Mouse (Mus musculus) heart, adult 9 months (tissue): ENCODE results near the gene Cldn17.

ENCODE experiments used
- DNase-seq, 2 experiments: peaks; one replicate each; pipeline ENCODE4 v3.0.0; 2022; ENCODE audit warnings: low spot score in 2 of 2

The Cldn17 gene

DNA sequence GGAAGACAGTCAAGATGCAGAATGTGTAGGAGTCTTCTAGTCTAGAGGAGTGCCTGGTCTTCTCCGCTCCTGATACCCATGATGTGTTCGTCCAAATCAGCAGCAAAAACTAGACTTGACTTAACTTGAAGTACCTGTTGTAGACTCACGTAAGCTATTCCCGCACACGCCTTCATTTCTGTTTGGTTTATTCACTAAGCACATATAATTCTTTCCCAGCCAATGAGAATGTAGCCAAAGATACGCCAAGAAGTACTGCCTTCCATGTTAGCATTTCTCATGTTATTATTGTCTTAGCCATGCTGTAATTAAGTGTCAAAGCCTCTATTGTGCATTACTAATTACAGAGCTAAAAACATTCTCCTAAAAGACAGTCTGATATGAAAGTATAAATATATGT is at the start of gene Cldn17:
Gene Cldn17, minus strand, starts transcription at position 101 of the 400 bp plus-strand sequence.
- DNase-seq: no peak

DNA sequence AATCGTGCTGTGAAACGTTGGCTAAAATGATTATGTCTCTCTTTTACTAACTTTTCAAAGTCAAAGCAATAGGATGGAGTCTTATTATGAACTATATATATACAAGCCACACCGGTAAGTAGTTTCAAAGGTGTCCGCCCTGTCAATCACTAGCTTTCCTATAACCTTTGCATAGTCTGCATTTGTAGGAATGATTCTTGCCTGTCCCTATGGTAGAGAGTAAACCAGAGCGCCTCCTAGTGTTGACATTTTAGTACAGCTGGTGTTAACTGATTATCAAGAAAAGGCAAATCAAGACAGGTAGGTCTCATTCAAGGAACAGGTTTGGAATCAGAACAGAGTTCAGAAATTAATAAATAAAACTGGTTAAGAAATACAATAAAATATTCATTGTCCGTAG is 35.7 kb upstream of the Cldn17 start:
- DNase-seq: no peak

DNA sequence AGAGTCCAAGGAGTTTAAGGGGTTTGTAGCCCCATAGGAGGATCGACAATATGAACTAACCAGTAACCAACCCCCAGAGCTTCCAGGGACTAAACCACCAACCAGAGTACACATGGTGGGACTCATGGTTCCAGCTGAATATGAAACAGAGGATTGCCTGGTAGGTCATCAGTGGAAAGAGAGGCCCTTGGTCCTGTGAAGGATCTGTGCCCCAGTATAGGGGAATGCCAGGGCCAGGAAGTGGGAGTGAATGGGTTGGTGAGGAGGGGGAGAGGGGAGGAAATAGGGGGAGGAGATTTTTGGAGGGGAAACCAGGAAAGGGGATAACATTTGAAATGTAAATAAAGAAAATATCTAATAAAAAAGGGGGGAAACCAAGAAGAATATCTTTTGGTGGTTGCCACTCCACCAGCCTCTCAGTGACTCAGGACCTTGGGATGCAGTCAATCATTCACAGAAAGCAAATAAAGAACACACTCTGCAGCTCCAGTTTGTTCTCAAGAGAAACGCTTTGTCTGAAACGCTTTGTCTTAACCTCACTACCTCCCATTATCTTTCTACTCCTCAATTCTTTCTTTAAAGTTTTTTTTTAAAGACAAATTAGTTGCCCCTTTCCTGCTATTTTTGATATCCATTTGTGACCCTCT is 33.2 kb upstream of the Cldn17 start:
- no peak for DNase-seq

DNA sequence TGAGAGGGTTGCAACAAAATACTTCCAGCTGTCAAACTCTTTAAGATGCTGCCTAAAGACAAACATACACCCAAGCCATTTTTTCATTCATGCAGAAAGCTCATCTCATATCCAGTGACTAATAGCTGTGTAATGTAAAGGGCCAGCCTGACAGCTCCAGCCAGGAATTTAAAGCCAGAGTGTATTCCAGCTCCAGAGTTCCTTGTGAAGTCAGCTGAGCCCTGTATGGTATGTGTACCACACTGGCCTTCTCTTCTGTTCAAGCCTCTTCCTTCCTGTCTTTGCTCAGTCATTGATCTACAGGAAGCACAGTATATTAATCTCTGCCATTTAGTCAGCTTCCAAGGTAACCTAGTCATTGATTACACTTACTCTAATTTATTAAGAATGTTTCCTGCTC is 4.6 kb upstream of the Cldn17 start:
- no peak for DNase-seq

DNA sequence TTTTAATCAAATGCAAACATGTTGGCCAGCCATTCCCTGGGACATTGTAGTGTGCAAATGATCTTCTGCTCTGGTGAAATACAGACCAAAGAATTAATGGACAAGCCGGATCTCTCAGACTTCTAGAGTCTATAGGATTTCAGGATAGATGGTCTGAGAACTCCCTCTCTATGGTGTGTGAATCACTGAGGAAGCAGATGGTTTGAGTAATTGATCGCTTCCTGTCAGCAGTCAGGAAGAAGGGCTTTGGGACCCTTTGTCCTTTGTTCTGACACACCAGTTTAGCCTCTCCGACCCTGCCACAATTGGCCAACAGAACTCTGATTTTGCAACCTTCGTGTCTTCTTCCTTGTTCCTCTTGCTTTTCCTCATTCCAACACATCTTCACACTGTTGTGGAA is 1.4 kb upstream of the Cldn17 start:
- no peak for DNase-seq

DNA sequence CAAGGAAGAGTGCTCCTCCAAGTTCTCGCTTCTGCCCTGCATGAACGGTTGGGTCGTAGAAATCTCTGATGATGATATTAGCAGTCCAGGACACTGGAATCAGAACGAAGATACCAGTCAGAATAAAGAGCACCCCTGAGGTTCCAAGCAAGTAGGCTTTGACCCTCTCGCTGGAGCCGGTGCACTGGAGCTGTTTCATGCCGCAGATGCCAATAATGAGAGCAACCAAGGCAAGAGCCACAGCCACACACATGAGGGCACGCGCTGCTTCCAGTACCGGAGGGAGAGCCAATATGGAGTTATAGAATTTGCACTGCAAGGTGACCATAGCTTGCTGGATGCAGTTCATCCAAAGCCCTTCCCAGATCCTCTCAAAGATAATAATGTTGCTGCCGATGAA is 440 bp downstream of the Cldn17 start:
- no peak for DNase-seq

DNA sequence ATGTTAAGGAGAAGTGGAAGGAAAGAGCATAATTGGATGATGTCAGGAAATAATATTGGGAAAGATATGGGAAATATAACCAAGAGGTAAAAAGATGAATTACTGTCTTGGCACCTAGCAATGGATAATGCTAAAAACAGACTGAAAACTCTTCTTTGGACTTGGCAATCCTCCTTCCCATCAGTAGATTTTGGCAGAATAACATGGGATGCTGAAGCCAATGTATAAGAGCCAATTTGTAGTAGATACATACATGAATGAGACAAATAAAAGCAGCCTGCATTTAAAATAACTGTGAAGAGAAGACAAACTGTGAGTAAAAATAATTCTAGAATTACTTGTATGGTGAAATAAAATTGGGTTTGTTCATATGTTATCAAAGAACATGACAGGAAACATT is 18.7 kb downstream of the Cldn17 start:
- no peak for DNase-seq

DNA sequence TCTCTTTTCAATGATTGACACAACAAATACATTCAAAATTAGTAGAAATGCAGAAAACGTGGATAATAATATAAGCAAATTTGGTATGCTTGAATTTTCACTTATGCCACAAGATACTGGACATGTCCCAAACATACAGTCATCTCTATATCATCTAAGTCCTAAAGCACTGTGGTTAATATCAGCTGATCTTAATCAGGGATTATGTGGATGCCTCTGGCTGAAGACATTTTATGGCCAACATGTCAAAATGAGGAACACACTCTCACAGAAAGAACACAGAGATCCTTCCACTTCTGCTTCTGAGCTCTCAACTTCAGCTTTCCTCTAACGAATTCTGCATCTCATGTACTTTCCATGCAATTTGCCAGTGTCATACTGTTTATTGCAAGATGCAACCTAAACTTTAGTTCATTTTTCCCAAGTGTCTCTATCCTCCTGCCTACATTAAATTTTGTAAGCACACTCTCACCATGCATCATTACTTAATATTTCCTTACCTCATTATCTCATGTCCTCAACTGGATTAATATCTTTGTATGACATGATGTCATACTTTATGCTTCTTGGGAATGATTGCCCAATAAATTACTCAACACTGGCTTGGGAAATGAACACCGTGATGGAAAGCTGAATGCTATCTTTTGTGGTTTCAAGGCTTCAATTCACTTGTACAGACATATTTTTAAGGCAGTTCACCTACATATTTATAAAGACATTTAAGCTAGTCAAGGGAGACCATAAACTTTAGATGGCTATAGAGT is 26.6 kb downstream of the Cldn17 start:
- DNase-seq: no peak

DNA sequence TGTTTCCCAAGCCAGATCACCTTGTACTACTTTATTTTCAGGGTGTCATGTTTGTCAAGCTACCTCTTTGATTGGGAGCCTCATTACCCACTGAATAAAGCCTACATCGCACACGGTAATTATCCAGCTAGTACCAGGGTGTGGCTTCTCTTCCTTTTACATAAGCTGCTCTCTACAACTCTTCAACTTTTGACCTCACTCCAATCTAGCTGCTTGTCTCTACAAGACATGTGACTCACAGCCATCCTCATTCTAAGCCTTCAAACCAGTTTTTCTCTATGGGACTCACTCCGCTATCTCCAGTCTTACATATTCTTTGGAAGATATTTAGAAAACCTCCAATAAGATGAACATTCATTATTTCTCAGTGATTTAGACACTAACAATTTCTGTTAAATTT is 43.5 kb downstream of the Cldn17 start:
- DNase-seq: no peak
